Mouse (Mus musculus) ES-E14 (cell line): Measurements from ENCODE around the gene Apoo. TPM values are rescaled to one million over a fixed set of nuclear protein-coding genes. Genes with fewer than 3 reads are reported as not detected.

Experiments used
- total RNA-seq: library from RNA; depleted of rRNA; stranded (reverse); fragments of 300-350 nt; gene quantifications from 2 replicates; pipeline ENCODE4 v1.2.3, GENCODE M21; 2012; rRNA removed

Apoo gene
- total RNA-seq, 1 experiment, result 30.4 TPM

Other genes with a start within 250 kb of the Apoo start
- gene Zfx, start 243.4 kb upstream of the Apoo start, total RNA-seq, result 21.8 and 27.2 TPM in 2 replicates
- 89.0 and 137 TPM in 2 replicates for gene Eif2s3x, start 154.3 kb upstream of the Apoo start, total RNA-seq
- 5.0 and 5.7 TPM in 2 replicates for gene Klhl15, start 132.5 kb upstream of the Apoo start, total RNA-seq
- 0.40 TPM in 1 of 2 replicates, not detected in the other for gene Fam90a1b, start 340 bp upstream of the Apoo start, total RNA-seq
- 153 and 160 TPM in 2 replicates for gene Maged1, start 175.0 kb downstream of the Apoo start, total RNA-seq